Mouse (Mus musculus) bone marrow, adult 2 months (tissue): Measurements from ENCODE around the gene Fosb. TPM values are rescaled to one million over a fixed set of nuclear protein-coding genes. Genes with fewer than 3 reads are reported as not detected.

Source experiments
- H3K27ac ChIP-seq: fragments of 200-500 bp; 2 replicates; pipeline ENCODE4 v1.5.1; 2012; ENCODE audit warnings: low read depth, mild to moderate bottlenecking, control low read depth, inconsistent platforms, low read length; ENCODE audit not compliant: control insufficient read depth, poor library complexity, insufficient read depth
- H3K4me1 ChIP-seq: fragments of 200-500 bp; 2 replicates; pipeline ENCODE4 v1.6.1; 2011; ENCODE audit warnings: low read length; ENCODE audit not compliant: control insufficient read depth, insufficient read depth
- H3K4me3 ChIP-seq: fragments of 200-500 bp; replicated peaks from 2 replicates; pipeline ENCODE3; 2011; ENCODE audit warnings: mild to moderate bottlenecking, low read depth, low read length, control low read depth; ENCODE audit not compliant: control insufficient read depth
- CTCF ChIP-seq: fragments of 200-500 bp; IDR thresholded peaks from 2 replicates; pipeline ENCODE4 v1.5.1; 2011; ENCODE audit warnings: low read length, control low read depth; ENCODE audit not compliant: control insufficient read depth, insufficient read depth
- POLR2A ChIP-seq: fragments of 200-500 bp; IDR thresholded peaks from 2 replicates; pipeline ENCODE4 v1.6.1; 2011; ENCODE audit warnings: low read depth, mild to moderate bottlenecking, control low read depth, low read length, borderline replicate concordance; ENCODE audit not compliant: control insufficient read depth
- WGBS: fragments of 180-500 bp; shearing (Covaris S2); methylation state at CpG from one replicate; pipeline ENCODE4 v1.1.7; 2018; 5-methylcytosine and 5-hydroxymethylcytosine counted together
- polyA plus RNA-seq: library from polyadenylated mRNA; stranded (reverse); fragments of >200 nt; gene quantifications from 2 replicates; pipeline ENCODE4 v1.2.4, GENCODE M21; 2011; ENCODE audit warnings: low replicate concordance; ENCODE audit not compliant: missing spikeins, insufficient read depth, insufficient read length

Gene Fosb
- polyA plus RNA-seq, 1 experiment: 1.1 TPM

DNA sequence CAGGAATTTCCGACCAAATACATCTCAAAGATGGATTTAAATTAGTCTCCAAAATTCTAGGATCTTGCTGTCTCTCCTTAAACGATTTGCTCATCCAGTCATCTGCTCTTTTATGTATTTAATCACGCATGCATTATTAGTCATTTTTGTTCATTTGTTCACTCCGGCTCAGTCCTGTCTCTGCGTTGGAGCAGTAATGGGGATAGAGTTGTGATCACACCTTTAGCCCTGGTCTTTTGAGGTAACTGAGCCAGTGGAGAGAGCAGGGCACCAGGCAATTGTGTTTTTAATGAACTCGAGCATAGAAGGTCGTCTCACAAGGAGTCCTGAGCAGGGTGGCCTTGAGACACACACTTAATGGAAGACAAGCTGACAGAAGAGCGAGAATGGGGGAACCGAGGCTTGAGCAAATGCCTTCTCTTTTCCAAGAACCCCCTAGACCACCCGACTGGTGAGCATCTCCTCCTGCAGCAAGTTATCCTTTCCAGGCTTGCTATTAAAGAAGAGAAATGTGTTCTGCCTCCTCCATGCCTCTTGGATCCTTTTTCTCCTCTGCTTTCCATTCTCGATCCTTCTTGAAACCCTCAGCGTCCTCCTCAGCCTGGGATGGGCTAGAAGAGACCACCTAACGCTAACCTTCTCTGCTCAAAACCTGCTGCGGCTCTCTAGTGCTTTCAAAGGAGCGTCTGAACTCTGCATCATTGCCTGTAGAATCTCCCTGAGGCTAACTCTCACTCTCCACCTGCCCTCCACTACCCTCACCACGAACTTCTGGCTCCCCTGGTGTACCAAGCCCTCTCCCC lies 8.2 kb downstream of the Fosb start:
- no peak for TF ChIP-seq POLR2A
- no peak for TF ChIP-seq CTCF
- Histone ChIP-seq H3K27ac (no peak overlapping the region), H3K4me3 (no peak overlapping the region), H3K4me1 (no peaks in the 10 kb centered on the region)
- 13% methylated on average over 16 of the region's 16 CpGs for WGBS

DNA sequence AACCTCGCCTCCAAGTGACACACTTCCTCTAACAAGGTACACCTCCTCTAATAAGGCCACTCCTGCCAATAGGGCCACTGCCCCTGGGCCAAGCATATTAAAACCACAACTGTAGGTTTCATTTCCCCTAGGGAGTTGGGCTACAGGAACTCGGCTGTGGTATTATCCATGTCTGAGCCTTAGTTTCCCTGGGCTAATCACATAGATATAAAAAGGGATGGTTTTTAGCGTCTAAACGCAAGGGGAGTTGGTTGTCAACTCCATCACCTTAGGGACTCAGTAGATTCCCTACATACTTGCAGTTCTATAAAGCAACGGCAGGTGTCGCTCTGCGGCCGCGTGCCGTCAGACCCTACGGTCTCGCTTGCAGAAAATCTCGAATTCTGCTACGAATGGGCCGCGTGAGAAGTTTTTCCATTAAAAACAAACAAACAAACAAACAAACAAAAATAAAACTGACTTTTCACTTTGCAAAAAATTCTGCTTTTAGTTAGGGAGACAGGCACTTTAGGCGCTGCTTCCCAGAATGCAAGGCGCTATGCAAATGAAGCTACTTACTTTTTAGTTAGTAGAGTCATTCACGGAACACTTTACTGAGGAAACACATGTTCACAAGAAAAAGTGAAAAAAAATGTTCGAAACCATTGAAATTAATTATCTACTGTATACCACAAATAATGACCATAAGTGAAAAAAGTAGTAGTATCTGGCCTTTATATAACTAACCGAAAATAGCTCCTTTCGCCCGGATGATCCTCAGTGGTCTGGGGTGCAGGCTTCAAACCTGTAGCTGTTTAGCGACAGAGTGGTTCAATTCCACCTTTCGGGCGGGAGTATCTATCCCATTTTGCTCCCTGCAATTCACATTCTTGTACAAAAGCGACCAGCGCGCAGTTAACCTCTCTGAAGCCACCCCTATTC lies 9.1 kb downstream of the Fosb start:
- TF ChIP-seq POLR2A: no peak
- TF ChIP-seq CTCF: peak; percentile 95
- under 1% methylated on average over 29 of the region's 29 CpGs for WGBS
- Histone ChIP-seq H3K27ac (no peak overlapping the region), H3K4me3 (peak overlapping the region; percentile 40), H3K4me1 (no peaks in the 10 kb centered on the region)

DNA sequence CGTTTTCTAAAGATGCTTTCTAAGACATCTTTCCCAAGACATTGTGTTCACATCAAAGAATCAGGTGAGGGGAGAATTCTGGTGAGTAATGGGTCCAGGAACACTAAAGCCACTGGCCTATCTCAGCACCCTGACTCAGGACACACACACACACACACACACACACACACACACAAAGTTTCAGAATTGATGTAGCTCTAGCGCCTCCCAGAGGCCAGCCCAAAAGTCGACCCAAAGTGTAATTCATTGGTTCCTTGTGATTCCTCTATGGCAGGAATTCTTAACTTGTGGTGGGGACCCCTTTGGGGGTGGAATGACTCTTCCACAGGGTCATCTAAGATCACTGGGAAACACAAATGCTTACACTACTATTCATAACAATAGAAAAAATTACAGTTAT lies 10.7 kb downstream of the Fosb start:
- no peak for TF ChIP-seq POLR2A
- TF ChIP-seq CTCF: peak; percentile 43; the same call in 1 of the 2 replicates
- H3K27ac ChIP-seq: no peak overlapping the region
- H3K4me1 ChIP-seq: no peaks in the 10 kb centered on the region
- 15% methylated on average over 3 of the region's 3 CpGs for WGBS
- H3K4me3 ChIP-seq: no peak overlapping the region

- Histone ChIP-seq H3K27ac (no peak overlapping the region), H3K4me1 (no peaks in the 10 kb centered on the region), H3K4me3 (no peak overlapping the region)
- TF ChIP-seq POLR2A (no peak), CTCF (no peak)
- WGBS: 83% methylated on average over 5 of the region's 5 CpGs
These were observed 12.1 kb downstream of the Fosb start for GRCm38 (mm10) chr7:19297794-19298193.

DNA sequence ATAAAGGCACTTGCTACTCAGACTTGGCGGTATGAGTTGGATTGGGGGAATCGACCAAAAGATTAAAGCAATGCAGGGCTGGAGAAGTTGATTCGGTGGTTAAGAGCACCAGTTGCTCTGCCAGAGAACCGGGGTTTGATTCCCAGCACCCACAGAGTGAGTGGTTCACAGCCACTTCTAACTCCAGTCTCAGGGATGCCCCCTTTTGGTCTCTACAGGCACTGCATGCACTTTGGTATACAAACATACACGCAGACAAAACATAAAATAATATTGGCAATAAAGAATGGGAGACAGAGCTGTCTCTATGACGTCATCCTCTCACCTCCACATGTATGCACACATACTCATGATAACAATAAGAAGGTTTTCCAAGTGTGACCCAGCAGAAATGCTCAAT lies 12.8 kb downstream of the Fosb start:
- 83% methylated on average over 6 of the region's 6 CpGs for WGBS
- no peaks in the 10 kb centered on the region for H3K4me1 ChIP-seq
- no peak overlapping the region for H3K27ac ChIP-seq
- TF ChIP-seq CTCF: no peak
- no peak for TF ChIP-seq POLR2A
- H3K4me3 ChIP-seq: no peak overlapping the region

DNA sequence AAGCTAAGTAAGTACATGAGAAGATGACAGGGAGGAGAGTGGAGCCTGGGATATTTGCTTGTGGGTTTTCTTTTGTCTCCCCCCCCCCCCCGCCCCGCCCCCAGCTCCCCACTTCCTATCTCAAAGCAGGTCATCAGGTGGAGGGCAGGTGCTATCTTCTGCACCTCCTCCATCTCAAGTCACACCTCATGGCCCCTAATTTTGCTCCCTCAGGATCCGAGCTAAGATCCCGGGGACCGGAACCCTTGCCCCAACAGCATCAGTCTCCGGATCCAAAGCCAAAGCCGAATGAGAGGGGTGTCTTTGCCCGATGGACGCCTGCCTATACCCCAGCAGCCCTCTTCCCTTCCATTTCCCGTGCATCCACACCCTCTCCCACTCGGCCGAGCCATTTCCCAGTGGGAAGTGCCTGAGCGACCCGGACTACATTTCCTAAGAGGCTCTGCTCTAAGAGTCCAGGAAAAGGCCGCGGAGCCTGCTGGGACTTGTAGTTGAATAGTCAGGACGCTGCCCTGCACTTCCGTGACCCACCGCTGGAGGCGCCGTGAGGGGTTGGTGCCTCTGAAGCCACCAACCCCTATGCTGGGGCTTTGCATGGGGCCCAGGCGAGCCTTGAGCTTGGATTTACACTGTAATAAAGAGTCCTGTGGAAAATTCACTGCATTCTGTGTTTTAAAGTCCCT lies 14.2 kb downstream of the Fosb start:
- TF ChIP-seq POLR2A (no peak; the same call in 1 of the 2 replicates), CTCF (peak; percentile 84)
- Histone ChIP-seq H3K27ac (no peak overlapping the region), H3K4me1 (no peaks in the 10 kb centered on the region), H3K4me3 (peak overlapping the region; percentile 87)
- WGBS: 8% methylated on average over 22 of the region's 22 CpGs

DNA sequence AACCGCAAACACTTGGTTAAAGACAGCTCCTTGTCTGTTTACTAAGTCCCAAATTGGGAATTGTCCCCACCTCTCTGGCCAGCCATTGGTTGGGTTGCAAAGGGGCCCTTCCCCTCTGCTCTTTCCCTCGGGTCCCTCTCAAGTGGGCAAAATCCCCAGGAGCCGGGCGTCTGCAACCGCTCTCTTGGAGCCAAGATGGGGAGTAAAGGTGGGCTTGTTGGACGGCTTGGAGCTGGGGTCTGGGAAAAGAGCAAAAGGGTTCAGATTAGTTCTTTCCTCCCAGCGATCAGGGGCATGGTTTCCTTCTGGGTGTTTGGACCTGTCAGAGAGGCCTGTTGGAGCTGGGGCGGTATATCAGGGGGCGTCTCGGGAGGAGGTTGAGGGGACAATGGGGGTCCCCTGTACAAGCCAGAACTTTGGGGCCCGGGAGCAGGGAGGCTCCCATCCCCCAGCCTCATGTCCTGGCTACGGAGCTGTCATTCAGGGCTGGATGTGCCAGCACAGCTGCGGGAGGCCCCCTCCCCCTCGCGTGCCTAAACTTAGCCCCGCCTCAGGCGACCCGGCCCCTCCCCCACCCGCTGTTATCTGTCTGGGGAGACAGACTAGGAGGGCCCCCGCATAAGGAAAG lies 18.8 kb downstream of the Fosb start:
- no peaks in the 10 kb centered on the region for H3K4me1 ChIP-seq
- H3K4me3 ChIP-seq: no peak overlapping the region
- H3K27ac ChIP-seq: no peak overlapping the region
- 17% methylated on average over 20 of the region's 20 CpGs for WGBS
- TF ChIP-seq CTCF (no peak), POLR2A (no peak)

DNA sequence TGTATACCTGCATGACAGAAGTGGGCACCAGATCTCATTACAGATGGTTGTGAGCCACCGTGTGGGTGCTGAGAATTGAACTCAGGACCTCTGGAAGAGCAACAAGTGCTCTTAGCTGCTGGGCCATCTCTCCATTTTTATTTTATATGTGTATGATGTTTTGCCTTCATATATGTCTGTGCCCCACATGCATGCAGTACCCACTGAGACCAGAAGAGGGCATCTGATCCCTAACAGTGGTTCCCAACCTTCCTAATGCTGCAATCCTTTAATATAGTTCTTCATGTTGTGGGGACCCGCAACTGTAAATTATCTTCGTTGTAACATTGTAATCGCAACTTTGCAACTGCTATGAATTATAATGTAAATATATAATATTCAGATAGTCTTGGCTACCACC lies 25.1 kb downstream of the Fosb start:
- 18% methylated on average over 4 of the region's 4 CpGs for WGBS
- no peaks in the 10 kb centered on the region for H3K4me1 ChIP-seq
- TF ChIP-seq POLR2A: no peak
- TF ChIP-seq CTCF: peak; percentile 52
- H3K4me3 ChIP-seq: no peak overlapping the region
- no peak overlapping the region for H3K27ac ChIP-seq
